Mouse (Mus musculus) spleen, postnatal 36 days (tissue): ENCODE results near the gene Siah2.

Experiments used
- DNase-seq, 2 experiments: peaks; one replicate each; pipeline ENCODE4 v3.0.0; 2022; ENCODE audit warnings: low spot score in 2 of 2, mixed read lengths in 1 of 2

Gene Siah2

DNA sequence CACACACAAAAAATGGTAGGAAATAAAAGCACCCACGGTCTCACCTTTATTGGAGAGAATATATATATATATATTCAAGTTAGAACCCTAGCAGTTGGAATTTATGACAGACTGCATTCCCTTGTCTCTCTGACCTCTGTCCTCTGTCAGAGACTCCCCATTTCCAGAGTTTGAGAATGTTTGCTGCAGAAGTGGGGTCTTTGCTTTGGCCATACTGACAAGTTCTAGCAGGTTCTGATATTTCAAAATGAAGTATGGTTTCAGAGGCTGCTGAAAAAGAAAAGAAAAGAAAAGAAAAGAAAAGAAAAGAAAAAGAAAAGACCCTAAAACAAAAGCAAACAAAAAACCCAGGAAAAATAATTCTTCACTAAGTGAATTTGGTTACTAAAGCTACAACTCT lies 2.8 kb upstream of the Siah2 start:
- no peak for DNase-seq

DNA sequence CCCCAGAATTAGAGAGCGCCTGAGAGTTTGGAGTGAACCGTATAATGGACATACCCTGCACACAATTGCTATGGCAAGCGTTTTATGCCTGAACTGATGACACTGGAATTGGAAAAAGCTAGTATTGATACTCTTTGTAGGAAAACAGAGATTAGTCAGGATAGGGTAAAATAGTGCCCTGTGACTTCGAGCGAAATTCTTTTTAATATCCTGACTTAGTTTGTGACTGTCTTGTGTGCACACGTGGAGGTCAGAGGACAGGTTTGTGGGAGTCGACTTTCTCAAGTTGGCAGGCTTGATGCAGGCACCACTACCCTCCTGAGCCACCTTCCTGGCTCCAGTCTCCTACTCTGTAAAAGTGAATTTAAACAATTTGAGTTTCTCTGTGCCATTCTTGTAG lies 1.1 kb upstream of the Siah2 start:
- DNase-seq = no peak

DNA sequence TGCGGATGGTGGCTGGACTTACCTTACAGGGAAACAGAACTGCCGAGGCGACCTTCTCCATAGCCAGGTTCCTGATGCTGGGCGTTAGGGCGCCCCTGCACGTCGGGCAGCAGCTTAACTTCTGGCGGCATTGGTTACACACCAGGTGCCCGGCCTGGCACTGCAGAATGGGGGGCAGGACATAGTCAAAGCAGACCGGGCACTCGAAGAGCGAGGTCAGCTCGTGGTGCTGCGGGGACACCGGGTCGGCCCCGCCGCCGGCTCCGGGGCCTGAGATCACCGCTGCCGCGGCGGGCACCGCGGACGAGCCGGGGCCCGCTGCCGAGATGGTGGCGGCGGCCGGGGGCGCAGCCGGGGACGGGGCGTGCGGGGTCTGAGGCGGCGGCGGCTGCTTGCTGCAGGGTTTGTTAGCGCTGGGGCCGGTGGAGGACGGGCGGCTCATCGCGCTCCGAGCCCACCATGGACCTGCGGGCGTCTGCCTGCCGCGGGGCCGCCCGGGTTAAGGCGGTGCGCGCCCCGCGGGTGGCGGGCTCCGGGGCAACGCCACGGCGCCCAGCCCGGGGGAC lies 743 bp downstream of the Siah2 start:
- peak; percentile 23 to 38 for DNase-seq

DNA sequence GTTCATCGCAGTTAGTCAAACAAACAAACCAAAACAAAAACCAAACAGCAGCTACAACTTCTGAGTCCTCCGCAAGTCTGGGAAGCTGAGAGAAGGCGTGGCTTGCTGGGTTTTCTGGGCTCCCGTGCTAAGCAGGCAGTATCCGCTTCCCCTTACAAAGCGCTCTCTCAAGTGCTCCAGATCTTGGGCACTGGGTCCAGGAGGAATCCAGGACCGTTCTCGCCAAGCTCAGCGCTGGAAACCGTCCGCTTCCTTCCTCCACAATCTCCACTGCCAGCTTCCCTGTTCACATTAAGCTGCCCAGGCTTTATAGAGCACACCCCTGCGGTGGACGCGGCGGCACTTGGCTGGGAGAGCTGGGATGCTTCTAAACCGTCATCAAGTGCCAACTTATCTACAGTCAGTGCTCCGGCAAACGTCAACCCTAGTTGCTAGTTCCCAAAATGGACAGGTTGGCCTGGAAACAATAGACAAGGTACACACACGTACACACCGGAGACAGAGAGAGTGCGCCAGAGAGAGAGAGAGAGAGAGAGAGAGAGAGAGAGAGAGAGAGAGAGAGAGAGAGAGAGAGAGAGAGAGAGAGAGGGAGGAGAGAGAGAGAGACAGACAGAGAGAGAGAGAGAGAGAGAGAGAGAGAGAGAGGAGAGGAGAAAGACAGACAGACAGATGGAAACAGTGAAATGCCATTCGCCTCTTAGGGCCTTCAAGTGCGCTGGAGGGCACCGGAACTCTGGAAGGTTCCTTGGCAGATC lies 1.4 kb downstream of the Siah2 start:
- peak; percentile 57 to 60 for DNase-seq

DNA sequence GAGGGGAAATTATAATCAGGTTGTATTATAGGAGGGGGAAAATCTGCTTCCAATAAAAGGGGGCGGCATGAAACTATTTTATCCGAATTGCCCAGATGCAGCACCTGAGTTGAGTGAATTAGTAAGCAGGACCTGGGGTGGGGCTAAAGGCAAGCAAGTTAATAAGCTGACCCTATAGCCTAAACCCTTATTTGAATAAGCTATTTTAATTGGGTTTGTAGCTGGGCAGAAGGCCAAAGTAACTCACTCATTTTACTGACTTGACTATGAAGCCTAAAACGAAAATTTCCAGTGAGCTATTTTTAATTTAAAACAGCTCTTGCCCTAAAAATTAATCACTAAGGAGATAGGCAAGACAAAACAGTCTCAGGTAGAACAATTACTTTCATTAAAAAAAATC lies 2.5 kb downstream of the Siah2 start:
- no peak for DNase-seq

DNA sequence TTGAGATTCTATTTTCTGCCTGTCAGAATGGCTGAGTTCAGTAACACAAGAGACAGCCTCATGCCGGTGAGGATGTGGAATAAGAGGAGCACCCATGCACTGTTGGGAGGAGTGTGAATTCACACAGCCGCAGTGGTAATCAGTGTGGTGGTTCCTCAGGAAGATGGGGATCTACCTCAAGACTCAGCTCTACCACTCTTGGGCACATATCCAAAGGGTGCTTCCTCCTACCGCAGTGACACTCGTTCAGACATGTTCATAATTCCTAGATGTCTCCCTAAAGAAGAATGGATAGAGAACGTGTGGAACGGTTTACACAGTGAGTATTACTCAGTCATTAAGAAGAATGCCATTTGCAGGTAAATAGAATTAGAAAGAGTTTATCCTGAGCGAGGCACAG lies 3.1 kb downstream of the Siah2 start:
- DNase-seq = no peak

DNA sequence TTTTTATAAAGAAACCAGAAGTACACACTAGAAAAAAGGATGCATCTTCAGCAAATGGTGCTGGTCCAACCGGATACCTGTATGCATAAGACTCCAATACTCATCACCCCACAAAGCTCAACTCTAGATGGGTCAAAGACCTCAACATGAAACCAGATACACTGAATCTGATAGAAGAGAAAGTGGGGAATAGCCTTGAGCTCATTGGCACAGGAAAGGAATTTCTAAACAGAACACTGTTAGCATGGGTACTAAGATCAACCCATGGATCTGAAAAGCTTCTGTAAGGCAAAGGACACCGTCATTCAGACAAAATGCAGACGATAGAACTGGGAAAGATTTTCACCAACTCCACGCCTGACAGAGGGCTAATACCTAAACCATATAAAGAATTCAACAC lies 3.6 kb downstream of the Siah2 start:
- no peak for DNase-seq

DNA sequence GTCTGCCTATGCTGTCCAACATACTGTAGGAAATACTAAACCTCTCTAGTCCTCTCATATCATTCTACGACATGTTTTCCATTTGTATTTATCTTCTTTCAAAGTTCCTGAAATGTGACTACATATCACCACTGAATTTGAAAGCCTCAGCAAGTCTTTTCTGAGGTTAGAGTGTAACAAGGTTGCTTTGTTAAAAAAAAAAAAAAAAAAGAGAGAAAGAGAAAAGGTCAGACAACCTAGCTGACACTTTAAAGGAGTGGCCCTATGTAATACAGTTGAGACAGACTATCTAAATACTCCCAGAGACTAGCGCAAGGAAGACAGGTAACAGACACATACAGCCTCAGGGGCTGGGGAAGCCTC lies 5.3 kb downstream of the Siah2 start:
- no peak for DNase-seq

DNA sequence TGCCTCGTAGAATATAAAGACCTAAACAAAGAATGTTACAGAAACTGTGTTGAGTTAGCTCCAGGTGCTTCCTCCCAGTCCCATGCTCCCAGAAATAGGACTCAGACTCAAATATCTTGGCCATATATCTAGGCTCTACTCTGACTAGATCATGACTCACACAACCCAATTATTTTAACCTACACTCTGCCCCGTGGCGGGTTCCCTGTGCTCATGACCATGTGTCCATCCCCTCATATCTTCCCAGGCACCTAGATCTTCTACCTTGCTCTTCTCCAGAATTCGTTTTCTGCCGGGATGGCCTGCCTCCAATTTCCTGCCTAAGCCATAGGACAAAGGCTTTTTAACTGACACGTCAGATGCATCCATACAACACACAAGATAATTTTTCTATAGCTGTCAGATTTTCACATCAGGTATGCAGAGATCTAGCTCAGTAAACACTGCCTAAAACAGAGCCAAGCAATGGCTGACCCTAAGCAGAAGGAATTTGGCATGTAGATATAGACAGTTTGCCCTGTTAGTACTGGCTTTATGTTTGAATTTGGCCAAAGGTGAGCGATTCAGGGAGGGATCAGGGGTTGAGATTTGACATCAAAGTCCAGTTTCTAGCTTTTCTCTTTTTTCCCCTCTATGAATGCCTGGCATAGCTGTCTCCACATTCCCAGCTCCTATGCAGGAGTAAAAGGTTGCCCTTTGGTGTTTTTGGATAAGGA lies 5.8 kb downstream of the Siah2 start:
- DNase-seq = no peak

DNA sequence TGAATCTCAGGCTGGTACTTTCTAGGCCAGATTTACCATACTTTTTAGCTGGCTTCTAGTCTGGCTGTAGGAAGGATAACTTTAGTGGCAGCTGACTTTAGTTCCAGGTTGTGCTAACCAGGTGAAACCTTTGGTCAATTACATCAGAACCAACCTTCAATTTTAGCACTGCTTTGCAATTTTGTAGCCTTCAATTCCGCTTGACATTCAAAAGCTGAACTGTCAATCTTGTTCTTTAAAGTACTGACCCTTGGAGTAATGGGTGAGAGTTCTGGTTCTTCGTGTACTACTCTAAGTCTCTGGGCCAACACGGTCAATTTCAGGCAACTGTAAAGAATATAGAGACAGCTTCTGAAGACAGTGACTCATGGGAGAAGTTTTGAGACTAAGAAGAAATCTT lies 6.8 kb downstream of the Siah2 start:
- DNase-seq = no peak

DNA sequence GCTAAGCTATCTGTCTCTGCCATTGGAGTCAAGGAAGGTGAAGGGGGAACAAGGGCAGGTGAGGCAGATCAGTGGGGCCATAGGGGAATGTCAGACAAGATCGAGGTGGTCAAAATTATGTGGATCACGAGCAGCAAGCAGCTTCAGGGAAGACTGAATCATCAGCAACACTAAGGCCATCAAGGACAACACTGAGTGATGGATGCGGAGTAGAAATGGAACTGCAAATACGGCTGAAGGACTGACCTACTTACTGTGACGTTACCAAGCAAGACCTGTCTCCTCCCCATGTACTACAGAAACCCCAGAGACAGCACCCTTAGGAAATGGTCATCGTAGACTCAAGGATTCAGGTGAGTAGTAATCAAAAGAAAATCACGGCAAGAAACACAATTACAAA lies 8.9 kb downstream of the Siah2 start:
- no peak for DNase-seq

DNA sequence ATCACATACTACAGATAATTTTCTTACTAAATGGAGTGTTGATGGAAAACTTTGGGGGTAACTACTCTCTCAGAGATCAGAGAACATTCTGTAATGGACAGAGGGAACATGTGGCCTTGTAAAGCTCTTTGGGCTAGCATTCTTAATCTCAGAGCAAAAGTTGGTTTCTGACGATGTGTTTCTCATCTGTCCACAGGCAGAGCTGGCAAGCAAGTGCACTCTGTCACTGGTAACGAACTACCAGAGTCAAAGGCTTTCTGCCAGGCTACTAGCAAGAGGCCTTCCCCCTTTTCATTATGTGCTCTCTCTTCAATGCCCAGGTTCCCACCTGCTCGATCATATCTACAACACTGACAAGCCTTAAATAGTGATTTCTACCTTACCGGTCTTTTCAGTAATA lies 9.9 kb downstream of the Siah2 start:
- no peak for DNase-seq

DNA sequence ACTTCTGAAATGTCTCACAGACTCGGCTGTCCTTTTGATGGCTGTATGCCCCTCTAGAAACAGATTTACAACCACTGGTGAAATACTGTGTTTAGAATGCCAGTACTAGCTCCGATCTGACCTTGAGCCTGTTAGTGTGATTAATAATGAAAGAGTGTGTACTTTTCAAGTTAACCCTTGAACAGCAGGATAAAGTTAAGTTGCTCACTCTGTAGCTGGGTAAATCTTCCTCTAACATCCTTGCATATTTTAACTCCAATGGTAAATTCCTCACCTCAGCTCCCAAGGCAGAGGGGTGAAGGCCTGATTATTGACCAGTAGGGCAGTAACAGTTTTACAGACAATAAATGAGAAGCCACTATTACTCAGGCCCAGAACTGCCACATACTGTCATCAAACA lies 10.4 kb downstream of the Siah2 start:
- no peak for DNase-seq

DNA sequence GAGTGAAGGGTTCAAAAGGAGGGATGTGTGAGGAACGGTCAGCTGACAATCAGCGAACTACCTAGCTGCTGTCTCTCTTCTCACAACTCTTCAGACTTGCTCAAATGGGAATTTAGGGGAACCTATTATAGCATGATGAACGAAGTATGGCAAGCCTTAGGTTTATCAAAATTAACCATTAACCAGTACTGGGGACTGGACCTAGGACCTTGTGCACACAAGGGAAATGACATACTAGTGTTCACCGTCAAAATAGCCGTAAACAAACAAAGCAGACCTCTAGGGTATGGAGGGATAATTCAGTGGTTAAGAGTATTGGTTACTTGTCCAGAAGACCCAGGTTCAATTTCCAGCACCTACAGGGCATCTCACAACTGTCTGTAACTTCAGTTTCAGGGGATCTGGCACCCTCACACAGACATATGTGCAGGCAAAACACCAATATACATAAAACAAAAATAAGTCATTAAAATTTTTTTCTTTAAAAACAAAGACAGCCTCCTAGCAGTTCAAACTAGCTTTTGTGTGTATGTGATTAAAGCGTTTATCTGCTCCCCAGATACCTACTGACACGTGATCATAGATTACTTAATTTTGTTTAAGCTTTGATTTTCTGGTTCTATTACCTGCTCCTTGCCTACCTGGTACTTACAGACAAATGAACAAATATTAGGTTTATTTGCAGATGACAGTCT lies 11.1 kb downstream of the Siah2 start:
- DNase-seq = no peak

DNA sequence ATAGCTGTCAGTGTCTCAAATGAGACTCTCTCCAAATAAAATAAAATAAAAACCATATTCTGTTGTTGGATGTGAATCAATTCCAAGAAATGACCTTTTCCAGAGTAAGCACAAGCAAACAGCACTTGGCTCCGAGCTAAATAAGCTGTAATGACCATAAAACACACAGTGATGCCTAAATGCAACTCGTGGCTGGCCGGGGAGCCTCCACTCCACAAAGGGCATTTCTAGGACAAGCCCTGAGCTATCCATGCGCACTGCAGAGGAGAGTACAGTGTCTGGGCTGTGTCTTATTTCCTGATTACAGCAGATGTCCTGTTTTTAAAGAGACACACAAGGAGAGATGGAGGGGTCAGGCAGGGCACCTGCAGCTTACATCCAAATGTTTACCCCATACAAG lies 12.2 kb downstream of the Siah2 start:
- DNase-seq = no peak

DNA sequence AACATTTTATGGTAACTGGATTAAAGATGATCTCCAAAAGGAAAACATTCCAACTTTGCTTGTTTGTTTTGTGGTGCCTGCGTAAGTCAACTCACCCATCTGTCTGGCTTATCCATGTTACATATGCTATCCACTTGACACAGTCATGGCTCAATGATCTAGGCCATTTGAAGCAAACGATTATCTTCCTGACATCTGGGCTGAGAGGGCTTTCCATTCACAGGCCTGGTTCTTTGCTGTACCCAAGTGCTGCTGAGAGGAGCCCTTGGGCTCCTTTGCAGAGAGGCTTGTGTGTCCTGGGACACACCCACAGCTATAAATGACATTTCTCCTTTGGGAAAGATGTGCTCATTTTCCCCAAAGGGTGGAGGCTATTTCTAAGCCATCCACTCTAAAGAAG lies 13.3 kb downstream of the Siah2 start:
- no peak for DNase-seq

DNA sequence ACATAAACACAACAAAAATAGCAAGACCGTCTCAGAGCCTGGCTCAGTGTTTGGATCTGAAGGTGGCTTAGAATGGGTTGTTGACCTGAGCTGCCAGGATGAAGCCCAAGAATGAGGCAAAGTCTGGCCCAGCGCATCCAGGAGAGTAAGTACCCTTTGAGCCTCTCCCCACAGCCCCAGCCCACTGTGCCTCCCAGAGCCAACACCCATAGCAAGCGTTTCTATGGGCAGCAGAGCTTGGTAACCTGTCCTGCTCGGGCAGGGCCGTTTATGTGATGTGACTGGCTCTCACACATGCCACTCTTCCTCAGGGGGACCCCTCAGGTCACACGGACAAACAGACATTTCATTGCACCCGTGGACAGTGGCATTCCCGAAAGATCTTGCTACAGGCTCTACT lies 13.8 kb downstream of the Siah2 start:
- no peak for DNase-seq

DNA sequence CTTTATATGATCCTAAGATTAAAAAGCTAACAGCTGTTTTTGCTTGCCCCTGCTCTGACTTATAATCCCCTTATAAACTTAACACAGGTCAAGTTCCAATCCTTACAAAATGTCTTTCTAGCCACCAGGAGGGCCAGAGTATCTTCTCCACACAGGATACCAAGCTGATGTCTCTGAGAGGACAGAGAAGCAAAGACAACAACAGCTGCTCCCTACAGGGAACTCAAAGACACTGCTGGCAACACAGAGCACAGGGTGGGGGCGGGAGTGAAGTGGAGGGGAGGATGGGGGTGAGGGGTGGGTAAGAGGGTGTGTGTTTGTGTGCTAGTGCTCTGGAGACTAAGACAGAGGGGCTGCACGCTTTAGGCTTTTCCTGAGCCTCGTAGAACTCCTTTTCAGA lies 14.6 kb downstream of the Siah2 start:
- DNase-seq = no peak

DNA sequence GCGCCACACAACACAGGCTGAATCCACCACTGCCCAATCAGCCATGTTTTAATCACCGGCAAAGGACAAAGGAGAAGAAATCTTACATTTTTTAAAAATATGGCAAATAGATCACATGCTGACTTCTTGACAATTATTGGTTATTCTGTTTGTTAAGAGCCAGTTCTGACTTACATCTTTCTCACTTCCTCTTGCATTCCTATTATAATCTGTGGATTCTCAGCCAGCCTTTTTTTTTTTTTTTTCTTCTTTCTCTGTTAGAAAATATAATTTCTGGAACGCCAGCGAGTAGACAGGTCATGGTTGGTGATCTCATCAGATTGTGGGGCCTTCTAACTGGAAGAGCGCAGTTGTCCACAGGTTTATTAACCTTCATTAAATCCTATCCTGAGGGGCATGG lies 18.9 kb downstream of the Siah2 start:
- no peak for DNase-seq

DNA sequence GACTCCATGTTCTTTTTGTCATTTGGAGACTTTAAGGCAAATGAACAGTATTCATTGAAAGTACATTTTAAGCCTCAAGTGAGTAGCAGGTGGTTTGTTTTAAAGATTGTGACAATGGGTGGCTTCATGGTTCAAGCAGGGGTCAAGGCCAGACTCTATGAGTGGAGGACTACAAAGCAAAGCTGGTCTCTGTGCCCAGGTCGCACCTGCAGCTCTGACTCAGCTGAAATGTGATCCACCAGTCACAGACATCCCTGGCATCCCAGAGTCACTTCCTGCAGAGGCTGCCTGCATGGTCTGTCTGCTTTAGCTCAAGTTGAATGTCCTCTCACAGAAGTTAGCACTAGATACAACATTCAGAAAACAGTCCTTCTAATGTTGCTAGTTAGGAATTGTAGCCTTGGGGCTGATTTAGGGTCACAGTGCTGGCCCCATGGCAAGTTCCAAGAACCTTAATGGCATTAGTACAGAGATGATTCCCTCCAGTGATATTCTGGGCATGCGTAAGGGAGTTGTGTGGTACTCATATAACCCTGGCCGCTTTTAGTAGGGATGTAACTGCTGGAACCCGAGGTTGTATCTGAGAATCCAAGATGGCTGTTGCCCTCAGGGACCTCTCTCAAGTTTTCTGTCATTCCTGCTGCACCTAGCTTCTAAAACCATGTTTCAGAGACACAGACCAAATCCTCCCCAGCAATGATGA lies 19.6 kb downstream of the Siah2 start:
- DNase-seq = no peak

DNA sequence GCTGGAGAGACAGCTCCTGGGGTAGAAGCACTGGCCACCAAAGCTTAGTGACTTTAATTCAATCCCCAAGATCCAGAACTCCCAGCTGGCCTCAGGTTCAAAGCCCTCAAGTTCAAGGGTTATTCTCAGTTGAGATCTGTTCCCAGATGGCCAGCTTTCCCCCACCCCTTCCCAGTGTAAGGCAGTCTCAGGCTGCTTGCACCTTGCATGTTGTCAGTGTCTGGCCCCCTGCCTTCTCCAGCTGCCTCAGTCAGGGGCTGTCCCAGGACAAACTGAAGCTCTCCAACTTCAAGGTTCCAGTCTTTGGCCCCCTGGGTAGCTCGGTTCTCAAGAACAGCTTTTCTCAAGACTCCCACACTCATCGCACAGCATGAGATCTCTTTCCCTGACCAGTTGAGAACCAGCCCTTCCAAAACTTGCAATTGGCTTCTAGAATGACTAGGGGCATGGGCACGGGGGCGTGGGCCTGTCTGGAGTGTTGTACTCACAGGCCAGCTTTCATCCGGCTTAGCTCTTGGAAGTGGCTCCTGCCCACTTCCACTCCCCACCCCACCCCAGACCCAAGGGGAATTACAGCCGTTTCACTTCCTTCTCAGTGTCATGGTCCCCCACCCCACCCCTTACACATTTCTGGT lies 20.5 kb downstream of the Siah2 start:
- peak; percentile 52 to 54 for DNase-seq

DNA sequence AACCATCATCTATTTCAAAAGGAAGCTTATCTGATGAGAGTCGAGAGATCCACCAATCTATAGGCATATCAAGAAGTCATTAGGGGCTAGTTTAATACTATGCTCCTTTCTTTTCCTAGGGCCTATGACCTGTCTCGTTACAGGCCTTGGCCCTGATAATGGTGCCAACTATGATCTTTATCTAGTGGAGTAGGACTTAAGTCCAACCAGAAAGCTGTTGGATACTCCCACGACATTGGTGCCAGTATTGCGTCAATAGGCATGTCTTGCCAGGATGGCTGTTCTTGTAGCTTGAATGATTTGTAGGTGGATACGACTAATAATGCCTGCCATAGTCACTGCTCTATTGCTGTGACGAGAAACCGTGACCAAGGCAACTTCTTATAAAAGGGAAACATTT lies 28.2 kb downstream of the Siah2 start:
- DNase-seq = no peak
